Mouse (Mus musculus): Measurements from ENCODE around the gene Tbx1.

DNA sequence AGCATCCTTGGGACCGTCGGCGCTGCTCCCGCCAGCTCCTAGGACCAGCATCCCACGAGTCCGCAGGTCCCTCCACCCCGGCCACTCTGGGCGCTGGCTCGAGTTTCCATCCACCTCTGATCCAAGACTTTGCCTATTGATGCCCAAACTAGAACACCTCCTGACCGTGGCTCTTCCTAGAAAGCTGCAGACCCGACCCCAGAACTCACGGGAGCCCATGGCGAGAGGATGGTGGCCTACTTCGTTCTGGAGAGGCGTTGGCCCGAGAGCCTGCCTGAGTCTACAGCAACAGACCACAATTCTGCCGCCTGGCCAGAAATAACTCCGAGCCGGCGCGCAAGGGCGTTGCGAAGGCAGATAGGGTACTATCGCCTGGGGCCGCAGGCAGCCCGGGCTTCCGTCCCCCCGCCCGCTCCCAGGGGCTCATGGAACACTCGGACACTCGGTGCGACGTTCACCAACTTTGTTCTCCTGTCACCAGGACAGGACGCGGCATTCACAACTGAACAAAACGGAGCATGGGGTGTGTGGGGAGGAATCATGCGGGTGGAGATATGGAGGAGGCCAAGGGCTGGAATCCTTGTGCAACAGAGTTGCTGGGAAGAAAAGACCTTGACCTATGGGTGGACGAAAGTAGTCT lies 31.0 kb upstream of the Tbx1 start:
- TF ChIP-seq CTCF (conservative IDR thresholded peaks at IDR 0.05; ENCODE audit: low read length) (no peak), POU5F1 (IDR thresholded peaks at IDR 0.05; ENCODE audit: borderline replicate concordance, low read length) (no peak)

Data from E14TG2a.4 (cell line).